ENCODE assay signal across 9 mouse cellular contexts in the genomic region with DNA sequence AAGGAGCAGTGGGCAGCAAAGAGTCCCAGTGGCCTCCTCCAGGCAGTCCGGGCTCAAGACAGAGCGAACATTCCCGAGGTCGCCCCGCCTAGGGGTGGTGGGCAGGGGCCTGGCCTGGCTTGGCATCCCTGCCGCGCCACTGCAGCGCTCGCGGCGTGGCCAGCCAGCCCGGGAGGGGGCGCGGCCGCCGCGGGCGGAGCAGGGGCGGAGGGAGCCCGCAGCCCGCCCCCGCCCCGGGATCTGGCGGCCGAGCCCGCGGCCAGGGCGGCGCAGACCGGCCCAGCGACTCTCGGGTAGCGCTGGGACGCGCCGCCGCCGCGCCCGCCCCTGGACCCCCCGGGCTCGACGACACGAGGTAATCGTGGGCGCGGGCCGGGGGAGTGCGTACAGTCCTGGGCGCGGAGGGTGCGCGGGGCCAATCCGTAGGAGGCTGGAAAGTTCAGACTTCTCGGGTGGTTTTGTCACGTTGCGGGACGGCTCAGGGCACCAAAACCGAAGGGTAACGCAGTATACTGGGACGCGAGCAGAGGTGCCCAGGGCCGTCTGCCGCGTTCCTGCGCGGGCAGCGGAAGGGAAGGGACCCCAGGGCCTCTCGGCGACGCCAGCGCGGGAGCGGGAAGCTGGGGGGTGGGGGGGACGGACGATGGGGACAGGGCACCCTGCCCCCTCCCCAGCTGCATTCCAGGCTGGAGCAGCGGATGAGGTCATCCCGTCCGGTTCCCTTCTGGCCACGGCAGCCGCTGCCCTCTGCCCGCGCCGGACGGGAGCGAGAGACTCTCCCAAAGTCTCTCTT. TPM values are rescaled to one million over a fixed set of nuclear protein-coding genes. Genes with fewer than 3 reads are reported as not detected.
A peak's percentile ranks its signal among the peaks of the same experiment; 100 is the strongest.
DNase-seq lines count a peak whose midpoint lies in the region; ATAC-seq lines count a peak whose summit lies in the region.
"Had no signal": no experiment of that assay in that cellular context is flagged by ENCODE, and none has a peak within 500 bp of the region (broad histone marks: within the 10 kb centered on the region; RNA-seq: fewer than 3 reads in every experiment).

Gene Cdc42ep1 (plus strand): TSS at position 254 of the 793 bp plus-strand sequence.

- peak; percentile 63 for ATAC-seq in hindbrain, embryonic 15.5 days (ENCODE audit: low FRiP score, low read depth)
- ATAC-seq in limb, embryonic 12.5 days (ENCODE audit: insufficient number of reproducible peaks, insufficient read depth, low FRiP score, low TSS enrichment, low read depth) = peak; percentile 45; the same call in 1 of the 2 replicates
- peak; percentile 31; the same call in 1 of the 2 replicates for ATAC-seq in midbrain, embryonic 14.5 days (ENCODE audit: low FRiP score, low TSS enrichment)

- no peaks in the 10 kb centered on the region for H3K36me3 ChIP-seq in hindbrain, embryonic 15.5 days
- H3K36me3 ChIP-seq in limb, embryonic 12.5 days = no peaks in the 10 kb centered on the region
- H3K36me3 ChIP-seq in midbrain, embryonic 14.5 days (ENCODE audit: control insufficient read depth, insufficient read depth, low read length) = no peaks in the 10 kb centered on the region
- H3K36me3 ChIP-seq: G1E had no signal

- no peaks in the 10 kb centered on the region for H3K9me3 ChIP-seq in hindbrain, embryonic 15.5 days
- H3K9me3 ChIP-seq in limb, embryonic 12.5 days = no peaks in the 10 kb centered on the region
- H3K9me3 ChIP-seq in midbrain, embryonic 14.5 days (ENCODE audit: control insufficient read depth, low read length) = no peaks in the 10 kb centered on the region

- peak within 1 kb of the TSS; percentile 47 for H3K4me3 ChIP-seq in hindbrain, embryonic 15.5 days
- H3K4me3 ChIP-seq in limb, embryonic 12.5 days (replicated peaks) = peak within 1 kb of the TSS; percentile 59
- H3K4me3 ChIP-seq in midbrain, embryonic 14.5 days (replicated peaks; ENCODE audit: low read depth, low read length) = peak within 1 kb of the TSS; percentile 38

- H3K4me2 ChIP-seq in hindbrain, embryonic 15.5 days = peak within 1 kb of the TSS; percentile 72
- H3K4me2 ChIP-seq in limb, embryonic 12.5 days = peak within 1 kb of the TSS; percentile 88
- peak within 1 kb of the TSS; percentile 72 for H3K4me2 ChIP-seq in midbrain, embryonic 14.5 days (ENCODE audit: low read length)

- DNase-seq in frontal cortex, adult 2 months (ENCODE audit: extremely low spot score in 1 of 2, low spot score in 1 of 2) = no peak
- DNase-seq in frontal cortex, postnatal 25 days (ENCODE audit: low spot score in 2 of 2) = no peak
- DNase-seq in adrenal gland, postnatal 36 days = peak; percentile 83 to 92
- DNase-seq in gastrocnemius, postnatal 10 days = peak; percentile 73
- peak; percentile 61 for DNase-seq in midbrain, embryonic 14.5 days
- no peak for DNase-seq in c-Kit-positive CD71-positive TER-119-positive erythroid progenitor cells, embryonic 14.5 days (ENCODE audit: low spot score)

- peaks cover 22% of the 10 kb centered on the region for H3K27me3 ChIP-seq in hindbrain, embryonic 15.5 days
- H3K27me3 ChIP-seq in limb, embryonic 12.5 days = peaks cover 29% of the 10 kb centered on the region
- peaks cover 30% of the 10 kb centered on the region for H3K27me3 ChIP-seq in midbrain, embryonic 14.5 days (ENCODE audit: control insufficient read depth, insufficient read depth, low read length)

- peaks cover 55% of the 10 kb centered on the region for H3K4me1 ChIP-seq in hindbrain, embryonic 15.5 days (replicated peaks)
- H3K4me1 ChIP-seq in limb, embryonic 12.5 days (replicated peaks) = peaks cover 61% of the 10 kb centered on the region
- H3K4me1 ChIP-seq in midbrain, embryonic 14.5 days (ENCODE audit: control insufficient read depth, insufficient read depth, low read length) = peaks cover 36% of the 10 kb centered on the region

- peak within 1 kb of the TSS; percentile 55 for H3K9ac ChIP-seq in hindbrain, embryonic 15.5 days
- peak within 1 kb of the TSS; percentile 70 for H3K9ac ChIP-seq in limb, embryonic 12.5 days (replicated peaks)
- H3K9ac ChIP-seq in midbrain, embryonic 14.5 days (replicated peaks; ENCODE audit: low read length) = peak within 1 kb of the TSS; percentile 46

- peak within 1 kb of the TSS; percentile 72 for H3K27ac ChIP-seq in hindbrain, embryonic 15.5 days (replicated peaks)
- H3K27ac ChIP-seq in limb, embryonic 12.5 days = peak within 1 kb of the TSS; percentile 59; the same call in 1 of the 2 replicates
- H3K27ac ChIP-seq in midbrain, embryonic 14.5 days (replicated peaks; ENCODE audit: low read depth, low read length) = no peak within 1 kb of the TSS

- WGBS in hindbrain, embryonic 15.5 days = under 1% methylated on average over 63 of the region's 86 CpGs
- WGBS in limb, embryonic 12.5 days = under 1% methylated on average over 86 of the region's 86 CpGs
- under 1% methylated on average over 86 of the region's 86 CpGs for WGBS in midbrain, embryonic 14.5 days

RNA-seq across cellular contexts. Expression of gene Cdc42ep1, which starts in this region (rescaled TPM):
- 18.5 and 20.1 TPM in 2 replicates for polyA plus RNA-seq in frontal cortex, adult 2 months (2012; rRNA removed)
- total RNA-seq in adrenal gland, postnatal 36 days (2021) = 10 to 100 TPM; 36.8 to 52.6 TPM
- total RNA-seq in gastrocnemius, postnatal 10 days (2021) = 10 to 100 TPM; 26.3 to 35.0 TPM
- polyA plus RNA-seq in hindbrain, embryonic 15.5 days (2015; fragmentation: Nextera tagmentation; extraction: Ambion mirVana) = 14.7 and 15.5 TPM in 2 replicates
- 14.3 and 15.8 TPM in 2 replicates for polyA plus RNA-seq in limb, embryonic 12.5 days (2016; fragmentation: Nextera tagmentation; extraction: Ambion mirVana)
- 7.8 and 8.8 TPM in 2 replicates for polyA plus RNA-seq in midbrain, embryonic 14.5 days (2014; fragmentation: Nextera tagmentation; extraction: Ambion mirVana)
- polyA plus RNA-seq: G1E had no signal

Comparison
In these comparisons a context has a peak if more than half of its experiments do, and no peak if none do; other contexts are left out.
1. DNase-seq: peak in adrenal gland, postnatal 36 days (2 of 2), gastrocnemius, postnatal 10 days (single experiment) and midbrain, embryonic 14.5 days (single experiment); none in frontal cortex, adult 2 months (0 of 2), frontal cortex, postnatal 25 days (0 of 2) and c-Kit-positive CD71-positive TER-119-positive erythroid progenitor cells, embryonic 14.5 days (single experiment).
2. Peak in every context shown above with its lines, with median percentiles within 50 percentile points of each other: ATAC-seq, H3K4me2 ChIP-seq, H3K4me3 ChIP-seq and H3K9ac ChIP-seq.